Mouse (Mus musculus) neural tube, embryonic 12.5 days (tissue): ENCODE data around the gene Tmem220. TPM values are rescaled to one million over a fixed set of nuclear protein-coding genes. Genes with fewer than 3 reads are reported as not detected.

Source experiments
- ATAC-seq: fragments of 200-750 bp; cut with Nextera tagmentation; 2 replicates; pipeline ENCODE4 v1.8.0; 2017; ENCODE audit warnings: low read depth, mild to moderate bottlenecking, moderate TSS enrichment, moderate library complexity; ENCODE audit not compliant: low FRiP score
- H3K27ac ChIP-seq: fragments of 300-500 bp; sonication (generic); 2 replicates; pipeline ENCODE4 v1.5.1; 2016
- H3K27me3 ChIP-seq: fragments of 300-500 bp; sonication (generic); replicated peaks from 2 replicates; pipeline ENCODE4 v1.6.1; 2016; ENCODE audit warnings: mild to moderate bottlenecking
- H3K36me3 ChIP-seq: fragments of 300-500 bp; sonication (generic); 2 replicates; pipeline ENCODE4 v1.6.1; 2016; ENCODE audit warnings: mild to moderate bottlenecking
- H3K4me1 ChIP-seq: fragments of 300-500 bp; sonication (generic); 2 replicates; pipeline ENCODE4 v1.6.1; 2016
- H3K4me2 ChIP-seq: fragments of 300-500 bp; sonication (generic); replicated peaks from 2 replicates; pipeline ENCODE4 v1.6.1; 2016; ENCODE audit warnings: mild to moderate bottlenecking
- H3K4me3 ChIP-seq: fragments of 300-500 bp; sonication (generic); 2 replicates; pipeline ENCODE4 v1.5.1; 2016
- H3K9ac ChIP-seq: fragments of 300-500 bp; sonication (generic); 2 replicates; pipeline ENCODE4 v1.6.1; 2016; ENCODE audit warnings: mild to moderate bottlenecking
- H3K9me3 ChIP-seq: fragments of 300-500 bp; sonication (generic); 2 replicates; pipeline ENCODE4 v1.6.1; 2016; ENCODE audit warnings: mild to moderate bottlenecking
- WGBS: fragments of 180-500 bp; shearing (Covaris S2); methylation state at CpG from one replicate; pipeline ENCODE4 v1.1.7; 2016; 5-methylcytosine and 5-hydroxymethylcytosine counted together
- polyA plus RNA-seq: library from polyadenylated mRNA; unstranded; fragments of >200 nt; fragmentation: Nextera tagmentation; extraction: Ambion mirVana; gene quantifications from 2 replicates; pipeline ENCODE4 v1.2.1, GENCODE M21; 2016

The Tmem220 gene
- polyA plus RNA-seq, result 0.61 and 1.1 TPM in 2 replicates

DNA sequence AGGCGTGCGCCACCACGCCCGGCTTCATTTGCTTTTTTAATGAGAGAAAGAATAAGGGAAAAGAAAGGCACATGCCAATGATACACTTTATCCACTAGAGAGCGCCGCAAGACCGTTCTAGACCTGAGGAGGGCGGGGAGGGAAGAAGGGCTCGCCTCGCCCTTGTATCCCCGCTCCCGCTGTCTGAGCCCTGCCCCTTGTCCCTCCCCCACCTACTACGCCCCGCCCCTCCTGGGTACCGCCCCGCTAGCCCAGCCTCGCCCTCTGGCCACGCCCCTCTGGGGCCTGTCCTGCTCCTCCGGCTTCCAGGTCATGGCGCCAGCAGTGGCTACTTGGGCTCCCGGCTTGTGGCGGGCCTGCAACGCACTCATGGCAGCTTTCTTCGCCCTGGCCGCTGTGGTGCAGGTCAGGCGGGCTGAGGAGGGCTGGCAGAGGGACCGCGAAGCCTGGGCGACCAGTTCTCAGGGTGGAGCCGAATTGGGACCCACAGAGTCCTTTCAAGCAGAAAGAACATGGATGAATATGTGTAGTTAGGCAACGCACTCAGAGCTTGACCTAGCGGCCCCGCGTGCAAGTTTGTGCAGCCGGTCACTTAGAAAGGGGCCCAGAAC is at the start of gene Tmem220:
Tmem220 (plus strand) TSS at position 288 of the 611 bp plus-strand sequence.
- Histone ChIP-seq H3K4me1 (no peaks in the 10 kb centered on the region), H3K4me3 (peak within 1 kb of the TSS; percentile 44), H3K4me2 (peak within 1 kb of the TSS; percentile 67), H3K27ac (no peak within 1 kb of the TSS), H3K36me3 (no peaks in the 10 kb centered on the region), H3K9me3 (no peaks in the 10 kb centered on the region), H3K9ac (peak within 1 kb of the TSS; percentile 51; the same call in 1 of the 2 replicates), H3K27me3 (no peaks in the 10 kb centered on the region)
- peak; percentile 98 for ATAC-seq
- WGBS, result 1% methylated on average over 35 of the region's 35 CpGs

DNA sequence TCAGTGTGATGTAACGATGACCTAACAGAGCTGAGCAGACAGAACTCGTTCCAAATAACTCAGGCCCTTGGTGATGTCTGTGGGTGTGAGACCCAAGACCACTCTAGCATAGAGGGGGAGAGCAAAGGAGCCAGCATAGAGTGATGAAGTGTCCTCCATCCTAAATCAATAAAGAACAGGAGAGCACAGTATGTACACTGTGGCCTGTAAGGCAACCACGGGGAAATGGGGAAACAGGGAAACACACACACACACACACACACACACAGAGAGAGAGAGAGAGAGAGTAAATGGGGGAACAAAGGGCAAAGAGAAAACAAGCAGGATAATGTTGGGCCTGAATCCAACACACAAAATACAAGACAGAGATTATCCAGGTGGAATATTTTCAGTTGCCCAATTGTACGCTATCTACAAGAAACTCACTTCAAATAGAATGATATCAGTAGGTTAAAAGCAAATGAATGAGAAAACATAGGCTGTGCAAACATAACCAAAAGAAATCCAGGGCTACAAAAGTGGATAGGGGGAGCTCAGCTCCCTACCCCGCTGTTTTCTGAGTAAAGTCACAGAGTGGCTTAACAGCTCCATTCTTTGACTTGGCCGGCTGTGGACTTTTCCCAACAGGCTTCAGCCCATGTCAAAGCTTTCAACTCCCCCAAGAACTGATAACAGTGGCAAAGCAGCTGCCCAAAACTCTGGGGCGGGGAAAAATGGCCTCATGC is 49.2 kb upstream of the Tmem220 start:
- ATAC-seq, result no peak
- Histone ChIP-seq H3K4me1 (no peaks in the 10 kb centered on the region), H3K9me3 (peaks cover 9% of the 10 kb centered on the region; the same call in 1 of the 2 replicates), H3K36me3 (no peaks in the 10 kb centered on the region), H3K27me3 (no peaks in the 10 kb centered on the region), H3K27ac (no peak overlapping the region), H3K4me3 (no peak overlapping the region), H3K9ac (no peak overlapping the region), H3K4me2 (no peak overlapping the region)
- 91% methylated on average over 7 of the region's 7 CpGs for WGBS

DNA sequence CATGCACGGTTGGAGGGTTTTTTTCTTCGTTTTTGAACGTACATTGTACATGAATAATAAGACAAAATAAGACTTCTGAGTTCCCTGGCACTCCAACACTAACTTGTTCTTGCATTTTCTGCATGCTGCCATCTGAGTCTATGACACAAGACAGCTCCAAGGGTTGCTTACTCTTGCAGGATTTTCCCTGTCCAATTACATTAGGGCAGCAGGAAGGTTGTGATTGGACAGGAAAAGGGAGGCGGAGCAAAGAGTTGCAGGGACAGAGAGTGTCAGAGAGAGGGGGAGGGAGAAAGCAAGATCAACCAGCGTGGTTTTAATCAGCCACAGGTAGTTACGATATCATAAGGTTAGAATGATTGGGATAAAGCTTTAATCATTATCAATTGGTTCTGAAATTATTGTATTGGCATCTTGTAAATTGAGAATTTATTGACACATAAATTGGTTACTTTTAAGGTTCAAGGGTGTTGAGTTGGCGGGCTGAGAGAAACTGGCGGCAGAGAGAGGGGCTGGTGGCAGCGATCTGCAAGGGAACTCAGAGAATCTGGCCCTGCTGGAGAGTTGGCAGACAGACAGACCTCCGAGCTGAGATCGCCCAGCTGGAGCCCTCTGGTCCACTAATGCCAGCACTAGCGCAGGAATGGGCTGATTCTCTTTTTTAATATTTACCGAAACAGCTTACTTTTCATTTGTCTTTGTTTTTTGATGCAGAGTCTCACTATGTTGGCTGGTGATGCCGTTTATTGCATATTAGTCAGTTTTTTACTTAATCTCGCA is 43.4 kb upstream of the Tmem220 start:
- no peak overlapping the region for H3K4me3 ChIP-seq
- H3K9ac ChIP-seq, result no peak overlapping the region
- no peaks in the 10 kb centered on the region for H3K36me3 ChIP-seq
- H3K27ac ChIP-seq, result no peak overlapping the region
- WGBS, result 81% methylated on average over 15 of the region's 15 CpGs
- peaks cover 19% of the 10 kb centered on the region for H3K4me1 ChIP-seq
- ATAC-seq, result no peak
- no peak overlapping the region for H3K4me2 ChIP-seq
- H3K27me3 ChIP-seq, result no peaks in the 10 kb centered on the region
- H3K9me3 ChIP-seq, result no peaks in the 10 kb centered on the region

DNA sequence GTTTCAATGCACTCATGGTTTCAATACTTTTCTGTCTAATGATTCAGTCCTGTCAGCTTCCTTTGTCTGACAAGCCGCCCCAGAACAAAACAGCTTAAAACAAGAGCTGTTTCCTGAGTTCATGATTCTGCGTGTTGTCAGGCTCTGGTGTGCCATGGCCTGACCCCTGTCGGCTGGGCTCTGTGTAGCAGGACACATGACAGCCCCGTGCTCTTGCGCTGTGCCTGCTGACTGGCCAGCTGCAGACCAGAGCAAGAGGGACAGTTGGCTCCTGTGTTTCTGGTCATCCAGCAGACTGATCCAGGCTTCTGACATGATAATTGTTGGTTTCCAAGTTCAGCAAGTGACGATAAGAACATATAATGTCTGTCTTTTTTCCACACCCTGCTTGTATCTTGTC is 42.2 kb upstream of the Tmem220 start:
- no peak overlapping the region for H3K27ac ChIP-seq
- H3K27me3 ChIP-seq, result no peaks in the 10 kb centered on the region
- no peak overlapping the region for H3K4me2 ChIP-seq
- H3K4me1 ChIP-seq, result peaks cover 19% of the 10 kb centered on the region
- no peaks in the 10 kb centered on the region for H3K9me3 ChIP-seq
- no peak overlapping the region for H3K9ac ChIP-seq
- ATAC-seq, result no peak
- 38% methylated on average over 6 of the region's 6 CpGs for WGBS
- H3K36me3 ChIP-seq, result no peaks in the 10 kb centered on the region
- no peak overlapping the region for H3K4me3 ChIP-seq

DNA sequence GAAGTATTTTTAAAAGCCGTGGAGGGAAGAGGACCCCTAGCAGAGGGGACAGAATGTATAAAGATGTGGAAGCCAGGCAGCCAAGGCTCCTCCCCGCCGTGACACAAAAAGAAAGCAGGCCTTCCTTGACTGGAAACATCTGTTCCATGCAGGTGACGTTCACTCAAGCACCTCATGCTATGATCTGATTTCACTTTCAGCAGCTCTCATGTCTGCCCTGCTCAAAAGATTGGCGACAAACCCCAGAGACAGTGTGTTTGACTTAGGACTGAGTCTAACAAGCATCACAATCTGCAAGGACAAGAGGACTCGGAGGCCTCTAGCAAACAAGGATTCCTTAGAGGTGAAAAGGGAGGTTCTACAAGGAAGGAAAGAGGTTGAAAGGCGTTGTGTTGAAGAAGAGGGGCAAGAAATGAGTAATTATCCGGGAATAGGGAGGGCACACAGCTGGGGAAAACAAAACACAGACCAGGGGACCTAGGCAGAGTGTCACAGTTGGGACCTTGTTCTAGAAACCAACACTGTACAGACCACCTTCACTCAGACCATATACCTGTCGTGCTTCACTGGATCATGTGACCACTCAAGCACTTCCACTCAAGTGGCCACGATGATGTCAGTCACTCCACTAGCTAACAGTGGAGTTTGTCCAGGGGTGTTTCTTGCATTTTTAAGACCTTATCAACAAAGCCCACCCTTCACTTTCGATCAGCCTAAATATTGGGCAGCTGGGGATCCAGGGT is 41.4 kb upstream of the Tmem220 start:
- Histone ChIP-seq H3K9ac (no peak overlapping the region), H3K4me1 (peaks cover 19% of the 10 kb centered on the region), H3K36me3 (no peaks in the 10 kb centered on the region), H3K9me3 (no peaks in the 10 kb centered on the region), H3K27ac (0 out of 2 replicates have a peak overlapping the region, but pooled peaks have one; percentile 15), H3K4me2 (peak overlapping the region; percentile 64), H3K4me3 (no peak overlapping the region), H3K27me3 (no peaks in the 10 kb centered on the region)
- ATAC-seq, result 0 out of 2 replicates have a peak, but pooled peaks have one; percentile 15
- 69% methylated on average over 11 of the region's 11 CpGs for WGBS

DNA sequence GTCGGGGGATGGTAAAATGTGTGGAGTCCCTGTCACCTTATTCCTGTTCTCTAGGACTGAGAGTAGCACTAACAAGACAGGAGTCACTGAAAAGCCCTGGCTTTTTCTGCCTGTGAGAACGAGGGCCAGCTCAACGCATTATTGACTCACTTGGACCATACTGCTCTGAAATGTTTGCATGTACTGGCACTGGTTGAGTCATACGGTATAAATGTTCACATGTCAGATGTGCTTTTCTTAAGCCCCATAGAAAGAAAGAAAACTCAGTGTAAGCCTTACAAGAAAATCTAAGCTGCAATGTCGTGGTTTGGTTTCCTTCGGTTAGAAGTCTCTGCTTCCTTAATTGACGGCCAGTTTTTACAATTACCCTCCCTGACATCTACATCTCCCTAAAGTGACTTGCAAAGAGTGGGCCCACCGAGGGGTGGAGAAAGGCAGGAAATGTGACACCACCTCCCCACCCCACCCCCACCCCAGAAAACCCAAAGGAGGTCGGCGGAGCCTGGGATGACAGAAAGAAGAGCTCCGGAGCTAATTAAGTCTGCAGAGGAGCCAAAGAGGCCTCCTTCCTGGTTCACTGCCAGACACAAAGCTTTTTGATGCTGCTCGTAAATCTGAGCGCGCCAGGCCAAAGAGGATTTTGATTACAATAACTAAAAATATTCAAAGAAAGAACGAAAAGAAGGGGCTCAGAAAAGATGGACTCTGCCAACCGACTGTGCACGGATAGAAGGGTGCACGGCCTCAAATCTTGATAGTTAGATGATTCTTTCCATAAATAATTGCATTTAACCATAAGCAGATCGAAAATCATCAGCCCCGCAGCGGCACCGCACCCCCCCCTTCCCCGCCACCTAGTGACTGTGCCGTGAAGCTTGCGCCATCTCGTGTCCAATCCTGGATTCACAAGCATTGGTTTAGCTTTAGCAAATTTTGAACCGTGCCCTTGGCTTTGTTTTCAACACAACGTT is 40.5 kb upstream of the Tmem220 start:
- H3K4me2 ChIP-seq, result peak overlapping the region; percentile 64
- ATAC-seq, result peak; percentile 77
- H3K4me1 ChIP-seq, result peaks cover 19% of the 10 kb centered on the region
- H3K27ac ChIP-seq, result peak overlapping the region; percentile 15; the same call in 1 of the 2 replicates
- H3K4me3 ChIP-seq, result peak overlapping the region; percentile 31
- H3K9me3 ChIP-seq, result no peaks in the 10 kb centered on the region
- peak overlapping the region; percentile 56 for H3K9ac ChIP-seq
- 4% methylated on average over 28 of the region's 28 CpGs for WGBS
- H3K27me3 ChIP-seq, result no peaks in the 10 kb centered on the region
- no peaks in the 10 kb centered on the region for H3K36me3 ChIP-seq

DNA sequence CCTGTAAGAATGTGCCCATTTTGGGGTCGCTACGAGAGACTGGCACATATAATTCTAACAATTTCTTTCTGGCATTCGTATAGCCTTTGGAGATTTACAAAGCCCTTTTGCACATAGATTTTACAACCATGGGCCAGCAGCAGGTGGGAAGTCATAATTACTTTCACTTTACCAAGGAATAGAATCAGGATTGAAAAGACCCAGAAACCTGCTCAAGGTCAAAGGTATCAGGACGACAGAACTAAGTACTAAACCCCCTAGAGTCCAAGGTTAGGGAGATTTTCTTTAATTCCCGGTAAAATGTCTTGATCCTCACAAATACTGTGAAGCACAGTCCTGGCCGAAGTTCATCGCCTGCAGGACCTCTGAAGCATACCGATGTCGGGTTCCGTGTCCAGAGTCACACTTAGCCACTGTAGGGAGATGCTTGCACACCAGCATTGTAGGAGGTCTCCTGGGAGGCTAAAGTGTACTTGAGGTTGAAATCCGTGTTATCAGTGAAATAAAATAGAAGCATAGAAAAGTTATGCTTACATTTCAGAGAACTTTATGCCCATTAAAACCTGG is 39.7 kb upstream of the Tmem220 start:
- Histone ChIP-seq H3K4me3 (peak overlapping the region; percentile 31), H3K9me3 (no peaks in the 10 kb centered on the region), H3K4me1 (peaks cover 19% of the 10 kb centered on the region), H3K27ac (no peak overlapping the region), H3K9ac (peak overlapping the region; percentile 56), H3K4me2 (peak overlapping the region; percentile 64), H3K36me3 (no peaks in the 10 kb centered on the region), H3K27me3 (no peaks in the 10 kb centered on the region)
- 35% methylated on average over 11 of the region's 11 CpGs for WGBS
- peak; percentile 11; the same call in 1 of the 2 replicates for ATAC-seq

DNA sequence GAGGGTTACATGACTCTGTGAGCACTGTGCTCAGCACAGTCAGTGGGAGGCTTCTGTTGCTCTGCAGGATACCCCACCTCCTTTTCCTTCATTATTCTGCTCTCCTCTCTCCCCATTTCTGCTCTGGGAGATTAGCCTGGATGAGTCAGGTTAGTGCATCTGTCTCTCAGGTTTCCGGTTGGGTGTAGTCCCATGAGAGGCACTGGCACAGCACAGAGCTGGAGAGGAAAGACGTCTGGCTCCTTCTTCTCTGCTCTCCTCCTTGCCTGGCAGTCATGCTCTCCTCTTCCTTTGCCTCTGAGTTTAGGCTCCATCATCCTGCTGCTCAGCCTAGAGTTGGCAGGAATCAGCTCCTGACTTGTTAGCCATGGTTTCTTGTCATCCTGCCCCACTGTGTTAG is 32.8 kb upstream of the Tmem220 start:
- H3K36me3 ChIP-seq, result no peaks in the 10 kb centered on the region
- H3K27ac ChIP-seq, result no peak overlapping the region
- no peaks in the 10 kb centered on the region for H3K9me3 ChIP-seq
- no peak overlapping the region for H3K9ac ChIP-seq
- no peaks in the 10 kb centered on the region for H3K4me1 ChIP-seq
- no peak overlapping the region for H3K4me2 ChIP-seq
- no peak for ATAC-seq
- no peaks in the 10 kb centered on the region for H3K27me3 ChIP-seq
- 87% methylated on average over 2 of the region's 2 CpGs for WGBS
- H3K4me3 ChIP-seq, result no peak overlapping the region

DNA sequence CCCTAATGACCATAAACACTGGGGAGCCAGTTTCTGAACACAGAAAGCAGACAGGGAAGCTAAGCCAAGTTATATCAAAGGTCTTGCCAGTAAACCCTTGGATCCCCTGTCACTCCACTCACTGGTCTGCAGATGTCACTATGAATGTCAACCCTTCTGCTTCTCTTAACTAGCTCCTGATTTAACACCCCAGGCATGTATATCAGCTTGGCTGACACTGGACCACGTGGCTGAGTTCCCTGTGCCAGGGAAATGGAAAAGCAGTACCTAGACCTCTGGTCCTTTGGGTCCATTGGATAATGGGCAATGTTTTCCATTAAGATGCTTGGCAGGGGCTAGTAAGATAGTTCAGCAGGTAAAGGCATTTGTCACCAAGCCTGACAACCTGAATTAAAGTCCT is 31.3 kb upstream of the Tmem220 start:
- Histone ChIP-seq H3K27me3 (no peaks in the 10 kb centered on the region), H3K4me2 (no peak overlapping the region), H3K9ac (no peak overlapping the region), H3K9me3 (no peaks in the 10 kb centered on the region), H3K4me1 (0 out of 2 replicates have a peak, but pooled peaks cover 2% of the 10 kb centered on the region), H3K27ac (no peak overlapping the region), H3K36me3 (no peaks in the 10 kb centered on the region), H3K4me3 (no peak overlapping the region)
- no peak for ATAC-seq
- WGBS, result 54% methylated on average over 1 of the region's 1 CpGs

DNA sequence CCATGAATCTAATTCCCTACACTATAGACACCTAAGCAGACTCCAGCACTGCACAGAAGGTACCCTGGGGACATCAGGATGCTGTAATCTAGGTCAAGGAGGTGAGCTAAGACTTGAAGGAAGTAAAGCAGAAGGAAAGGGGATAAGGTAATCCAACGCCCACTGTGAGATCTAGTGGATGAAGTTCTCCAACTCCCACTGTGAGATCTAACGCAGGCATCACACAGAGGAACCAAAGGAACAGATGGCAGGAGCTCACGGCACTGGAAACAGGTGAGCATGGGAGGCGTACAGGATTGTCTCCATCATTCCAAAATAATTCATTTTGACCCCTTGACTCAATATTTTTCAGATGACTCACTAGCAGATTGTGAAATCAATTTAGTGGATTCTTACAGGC is 28.5 kb upstream of the Tmem220 start:
- H3K27ac ChIP-seq, result no peak overlapping the region
- no peaks in the 10 kb centered on the region for H3K27me3 ChIP-seq
- no peak for ATAC-seq
- 78% methylated on average over 4 of the region's 4 CpGs for WGBS
- no peak overlapping the region for H3K9ac ChIP-seq
- H3K36me3 ChIP-seq, result no peaks in the 10 kb centered on the region
- H3K4me3 ChIP-seq, result no peak overlapping the region
- no peaks in the 10 kb centered on the region for H3K9me3 ChIP-seq
- H3K4me1 ChIP-seq, result 0 out of 2 replicates have a peak, but pooled peaks cover 7% of the 10 kb centered on the region
- no peak overlapping the region for H3K4me2 ChIP-seq
